Mouse (Mus musculus): Measurements from ENCODE around the gene Ston2. TPM values are rescaled to one million over a fixed set of nuclear protein-coding genes. Genes with fewer than 3 reads are reported as not detected.
A peak's percentile ranks its signal among the peaks of the same experiment; 100 is the strongest.

Gene Ston2
- 10 to 100 TPM; 14.7 to 20.0 TPM for total RNA-seq (2021)

GRCm38 (mm10) chr12:91787959-91788437 is at the start of gene Ston2:
Ston2 (minus strand) TSS chr12:91788387.
- intact Hi-C loops (cut with DNase I) = loop anchor here (2.0 kb wide), 1 partner anchor 147 kb away; no protein-coding TSS in a partner anchor

GRCm38 (mm10) chr12:91837401-91838065 is 49.3 kb upstream of the Ston2 start:
- DNase-seq (ENCODE audit: low spot score in 2 of 2) = no peak
- intact Hi-C loops (cut with DNase I) = no loop called here

More at GRCm38 (mm10) chr12:91787959-91788437, at the start of gene Ston2:
- DNase-seq (ENCODE audit: low spot score in 2 of 2) = no peak

GRCm38 (mm10) chr12:91833939-91834333 is 45.7 kb upstream of the Ston2 start:
- DNase-seq (ENCODE audit: low spot score in 2 of 2) = no peak

GRCm38 (mm10) chr12:91833237-91833938 is 45.2 kb upstream of the Ston2 start:
- no peak for DNase-seq (ENCODE audit: low spot score in 2 of 2)
- intact Hi-C loops (cut with DNase I) = no loop called here

More at GRCm38 (mm10) chr12:91833939-91834333, 45.7 kb upstream of the Ston2 start:
- intact Hi-C loops (cut with DNase I) = no loop called here

GRCm38 (mm10) chr12:91831410-91831809 is 43.2 kb upstream of the Ston2 start:
- peak in 1 of 2 experiments; percentile 11 for DNase-seq (ENCODE audit: low spot score in 2 of 2)
- intact Hi-C loops (cut with DNase I) = no loop called here

GRCm38 (mm10) chr12:91820461-91820860 is 32.3 kb upstream of the Ston2 start:
- intact Hi-C loops (cut with DNase I) = no loop called here

GRCm38 (mm10) chr12:91818726-91819125 is 30.5 kb upstream of the Ston2 start:
- DNase-seq (ENCODE audit: low spot score in 2 of 2) = no peak
- intact Hi-C loops (cut with DNase I) = no loop called here

More at GRCm38 (mm10) chr12:91820461-91820860, 32.3 kb upstream of the Ston2 start:
- no peak for DNase-seq (ENCODE audit: low spot score in 2 of 2)

- intact Hi-C loops (cut with DNase I) = no loop called here
- peak; percentile 55 to 65 for DNase-seq (ENCODE audit: low spot score in 2 of 2)
Measured at GRCm38 (mm10) chr12:91815990-91816389, 27.8 kb upstream of the Ston2 start.

GRCm38 (mm10) chr12:91815552-91815951 is 27.4 kb upstream of the Ston2 start:
- DNase-seq (ENCODE audit: low spot score in 2 of 2) = no peak
- intact Hi-C loops (cut with DNase I) = no loop called here

- intact Hi-C loops (cut with DNase I) = no loop called here
- DNase-seq (ENCODE audit: low spot score in 2 of 2) = no peak
Measured at GRCm38 (mm10) chr12:91808911-91809310, 20.7 kb upstream of the Ston2 start.

- no peak for DNase-seq (ENCODE audit: low spot score in 2 of 2)
- intact Hi-C loops (cut with DNase I) = no loop called here
Measured at GRCm38 (mm10) chr12:91807761-91808160, 19.6 kb upstream of the Ston2 start.

- no peak for DNase-seq (ENCODE audit: low spot score in 2 of 2)
- intact Hi-C loops (cut with DNase I) = no loop called here
Measured at GRCm38 (mm10) chr12:91807095-91807494, 18.9 kb upstream of the Ston2 start.

- DNase-seq (ENCODE audit: low spot score in 2 of 2) = no peak
- intact Hi-C loops (cut with DNase I) = no loop called here
Measured at GRCm38 (mm10) chr12:91804262-91804661, 16.1 kb upstream of the Ston2 start.

- peak; percentile 44 to 87 for DNase-seq (ENCODE audit: low spot score in 2 of 2)
- intact Hi-C loops (cut with DNase I) = no loop called here
Measured at GRCm38 (mm10) chr12:91803207-91803932, 15.2 kb upstream of the Ston2 start.

GRCm38 (mm10) chr12:91802586-91803206 is 14.5 kb upstream of the Ston2 start:
- intact Hi-C loops (cut with DNase I) = no loop called here
- DNase-seq (ENCODE audit: low spot score in 2 of 2) = no peak

- no peak for DNase-seq (ENCODE audit: low spot score in 2 of 2)
- intact Hi-C loops (cut with DNase I) = no loop called here
Measured at GRCm38 (mm10) chr12:91800861-91801385, 12.7 kb upstream of the Ston2 start.

- no peak for DNase-seq (ENCODE audit: low spot score in 2 of 2)
- intact Hi-C loops (cut with DNase I) = loop anchor here (2.0 to 5.0 kb wide), 2 partner anchors 159 to 398 kb away; no protein-coding TSS in a partner anchor
Measured at GRCm38 (mm10) chr12:91799821-91800335, 11.7 kb upstream of the Ston2 start.

- DNase-seq (ENCODE audit: low spot score in 2 of 2) = peak; percentile 24 to 27
- intact Hi-C loops (cut with DNase I) = loop anchor here (2.0 to 5.0 kb wide), 2 partner anchors 159 to 397 kb away; no protein-coding TSS in a partner anchor
Measured at GRCm38 (mm10) chr12:91799379-91799773, 11.2 kb upstream of the Ston2 start.
